Mouse (Mus musculus) hindbrain, embryonic 15.5 days (tissue): ENCODE results near the gene Sel1l3. TPM values are rescaled to one million over a fixed set of nuclear protein-coding genes. Genes with fewer than 3 reads are reported as not detected.

ENCODE experiments used
- ATAC-seq: fragments of 200-750 bp; cut with Nextera tagmentation; 2 replicates; pipeline ENCODE4 v1.8.0; 2017; ENCODE audit warnings: low read depth, moderate number of reproducible peaks, moderate TSS enrichment; ENCODE audit not compliant: low FRiP score
- H3K27ac ChIP-seq: fragments of 300-500 bp; sonication (generic); replicated peaks from 2 replicates; pipeline ENCODE4 v1.5.1; 2015; ENCODE audit warnings: mild to moderate bottlenecking, inconsistent platforms
- H3K27me3 ChIP-seq: fragments of 300-500 bp; sonication (generic); 2 replicates; pipeline ENCODE4 v1.6.1; 2015; ENCODE audit warnings: control low read depth, inconsistent platforms
- H3K36me3 ChIP-seq: fragments of 300-500 bp; sonication (generic); 2 replicates; pipeline ENCODE4 v1.6.1; 2015; ENCODE audit warnings: control low read depth, inconsistent platforms
- H3K4me1 ChIP-seq: fragments of 300-500 bp; sonication (generic); replicated peaks from 2 replicates; pipeline ENCODE4 v1.6.1; 2015; ENCODE audit warnings: control low read depth, inconsistent platforms
- H3K4me2 ChIP-seq: fragments of 300-500 bp; sonication (generic); 2 replicates; pipeline ENCODE4 v1.6.1; 2015; ENCODE audit warnings: moderate library complexity, mild to moderate bottlenecking, inconsistent platforms
- H3K4me3 ChIP-seq: fragments of 300-500 bp; sonication (generic); 2 replicates; pipeline ENCODE4 v1.5.1; 2015; ENCODE audit warnings: mild to moderate bottlenecking, inconsistent platforms
- H3K9ac ChIP-seq: fragments of 300-500 bp; sonication (generic); 2 replicates; pipeline ENCODE4 v1.6.1; 2015; ENCODE audit warnings: inconsistent platforms
- H3K9me3 ChIP-seq: fragments of 300-500 bp; sonication (generic); 2 replicates; pipeline ENCODE4 v1.6.1; 2016; ENCODE audit warnings: control low read depth, inconsistent platforms
- WGBS: fragments of 180-500 bp; shearing (Covaris S2); methylation state at CpG from one replicate; pipeline ENCODE4 v1.1.7; 2015; 5-methylcytosine and 5-hydroxymethylcytosine counted together
- polyA plus RNA-seq: library from polyadenylated mRNA; unstranded; fragments of >200 nt; fragmentation: Nextera tagmentation; extraction: Ambion mirVana; gene quantifications from 2 replicates; pipeline ENCODE4 v1.2.1, GENCODE M21; 2015

Sel1l3 gene
- polyA plus RNA-seq, 1 experiment from 2014 or later: 6.9 TPM

DNA sequence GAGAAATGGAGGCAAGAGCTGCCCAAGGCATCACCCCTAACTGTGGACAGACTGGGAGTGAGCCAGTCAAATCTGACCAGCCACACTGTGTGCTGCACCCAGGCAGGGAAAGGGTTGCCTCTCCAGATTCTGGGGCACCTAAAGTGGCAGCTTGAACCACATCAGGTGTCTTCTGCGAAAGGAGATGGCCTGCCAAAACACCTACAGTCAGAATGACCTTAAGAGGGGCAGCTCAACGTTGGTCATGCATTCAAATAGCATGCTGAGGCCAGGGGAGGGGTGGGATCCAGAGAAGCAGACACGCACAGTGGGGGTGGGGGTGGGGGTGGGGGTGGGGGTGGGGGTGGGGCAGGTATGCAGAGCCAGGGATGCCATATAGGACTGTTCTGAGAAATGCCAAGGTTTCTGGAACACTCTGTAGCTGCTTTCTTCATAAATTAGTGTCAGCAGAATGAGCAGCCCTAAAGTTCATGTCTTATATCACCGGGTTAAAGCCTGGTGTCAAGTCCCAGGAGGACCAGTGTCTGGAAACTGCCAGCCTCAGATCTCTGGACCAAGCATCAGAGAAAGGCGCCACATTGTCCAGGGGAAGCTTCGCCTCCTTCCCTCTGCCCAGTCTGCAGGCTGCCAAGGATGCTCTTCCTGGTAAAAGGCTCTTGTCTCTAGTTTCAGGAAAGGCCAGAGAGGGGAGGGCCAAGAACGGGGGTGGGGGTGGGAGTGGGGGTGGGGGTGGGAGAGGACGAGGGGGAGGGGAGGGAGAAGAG lies 65.4 kb downstream of the Sel1l3 start:
- no peaks in the 10 kb centered on the region for H3K9me3 ChIP-seq
- ATAC-seq: no peak
- H3K9ac ChIP-seq: no peak overlapping the region
- 60% methylated on average over 8 of the region's 8 CpGs for WGBS
- H3K27me3 ChIP-seq: no peaks in the 10 kb centered on the region
- no peak overlapping the region for H3K4me2 ChIP-seq
- peaks cover 5% of the 10 kb centered on the region for H3K36me3 ChIP-seq
- H3K4me1 ChIP-seq: peaks cover 6% of the 10 kb centered on the region; the same call in 1 of the 2 replicates
- no peak overlapping the region for H3K27ac ChIP-seq
- H3K4me3 ChIP-seq: no peak overlapping the region

DNA sequence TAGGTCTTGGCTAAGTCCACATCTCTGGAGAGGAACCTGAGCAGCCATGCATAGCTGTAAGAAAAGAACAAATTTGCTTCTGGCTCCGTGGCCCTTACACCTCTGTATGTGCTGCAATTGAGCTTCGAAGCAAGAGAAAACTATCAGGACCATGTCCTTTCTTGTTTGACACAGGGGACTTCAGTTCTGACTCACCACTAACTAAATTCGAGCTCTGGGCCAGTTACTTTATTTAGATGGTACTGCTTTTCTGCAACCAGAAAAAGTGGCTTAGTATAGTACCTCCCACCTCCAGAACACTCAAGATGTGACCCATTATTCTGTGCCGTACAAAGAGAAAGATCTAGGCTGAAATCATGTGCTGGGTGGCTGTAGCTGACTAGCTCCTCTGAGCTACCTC lies 66.3 kb downstream of the Sel1l3 start:
- H3K4me2 ChIP-seq: no peak overlapping the region
- H3K4me1 ChIP-seq: peaks cover 6% of the 10 kb centered on the region; the same call in 1 of the 2 replicates
- H3K9me3 ChIP-seq: no peaks in the 10 kb centered on the region
- no peak overlapping the region for H3K4me3 ChIP-seq
- ATAC-seq: no peak
- H3K27ac ChIP-seq: no peak overlapping the region
- 85% methylated on average over 4 of the region's 4 CpGs for WGBS
- H3K36me3 ChIP-seq: peaks cover 5% of the 10 kb centered on the region
- H3K27me3 ChIP-seq: no peaks in the 10 kb centered on the region
- H3K9ac ChIP-seq: no peak overlapping the region

DNA sequence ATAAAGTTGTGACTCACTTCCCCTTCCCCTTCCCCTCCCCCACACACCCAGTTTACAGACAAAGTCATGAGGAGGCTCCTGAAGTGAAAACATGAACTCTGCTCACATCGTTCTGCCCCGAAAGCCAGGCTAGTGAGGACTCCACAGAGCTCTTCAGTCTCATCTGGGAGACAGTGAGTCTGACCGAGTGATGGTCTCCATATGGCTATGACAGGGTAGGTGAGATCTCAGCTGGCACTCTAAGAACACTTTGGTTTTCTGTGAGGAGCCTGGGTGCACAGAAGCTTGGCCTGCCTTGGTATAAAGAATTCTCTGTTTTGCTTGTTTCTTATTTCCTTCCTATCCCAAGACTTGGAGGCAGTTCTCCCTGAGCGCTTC lies 67.1 kb downstream of the Sel1l3 start:
- Histone ChIP-seq H3K27ac (no peak overlapping the region), H3K9ac (no peak overlapping the region), H3K4me2 (no peak overlapping the region), H3K9me3 (no peaks in the 10 kb centered on the region), H3K27me3 (no peaks in the 10 kb centered on the region), H3K4me3 (no peak overlapping the region), H3K4me1 (peaks cover 6% of the 10 kb centered on the region; the same call in 1 of the 2 replicates), H3K36me3 (peaks cover 5% of the 10 kb centered on the region)
- no peak for ATAC-seq
- WGBS: 86% methylated on average over 4 of the region's 4 CpGs

DNA sequence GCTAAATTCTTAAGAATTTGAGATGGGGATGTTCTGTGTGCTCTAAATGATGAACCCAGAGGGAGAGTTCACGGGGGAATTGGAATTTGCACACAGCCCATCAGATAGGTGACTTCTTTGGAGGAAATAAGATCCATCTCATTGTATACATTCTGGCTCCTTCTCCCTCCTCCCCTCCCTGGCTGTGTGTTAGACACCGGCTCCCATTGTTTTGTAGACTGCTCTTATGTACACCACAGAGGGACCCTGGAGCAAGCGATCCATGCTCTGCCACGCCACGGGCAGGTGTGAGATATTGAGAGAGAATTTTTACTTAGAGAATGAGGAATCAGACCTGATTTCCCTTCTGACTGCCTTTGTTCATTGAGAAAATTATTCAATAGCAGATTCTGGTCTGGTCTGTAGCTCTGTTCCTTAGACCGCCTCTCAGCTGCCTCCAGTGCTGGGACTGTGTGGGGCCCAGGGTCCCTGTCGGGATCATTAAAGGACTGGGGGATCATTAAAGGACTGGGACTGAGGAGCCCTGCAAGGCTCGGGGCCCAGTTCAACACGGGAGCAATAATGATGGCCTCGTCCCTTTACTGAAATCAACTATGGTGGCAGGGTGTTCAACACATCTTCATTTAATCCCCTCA lies 67.6 kb downstream of the Sel1l3 start:
- no peak overlapping the region for H3K27ac ChIP-seq
- H3K36me3 ChIP-seq: peaks cover 5% of the 10 kb centered on the region
- 41% methylated on average over 10 of the region's 10 CpGs for WGBS
- no peaks in the 10 kb centered on the region for H3K9me3 ChIP-seq
- no peak overlapping the region for H3K4me2 ChIP-seq
- no peak for ATAC-seq
- no peak overlapping the region for H3K4me3 ChIP-seq
- no peaks in the 10 kb centered on the region for H3K27me3 ChIP-seq
- H3K4me1 ChIP-seq: peaks cover 6% of the 10 kb centered on the region; the same call in 1 of the 2 replicates
- H3K9ac ChIP-seq: no peak overlapping the region

DNA sequence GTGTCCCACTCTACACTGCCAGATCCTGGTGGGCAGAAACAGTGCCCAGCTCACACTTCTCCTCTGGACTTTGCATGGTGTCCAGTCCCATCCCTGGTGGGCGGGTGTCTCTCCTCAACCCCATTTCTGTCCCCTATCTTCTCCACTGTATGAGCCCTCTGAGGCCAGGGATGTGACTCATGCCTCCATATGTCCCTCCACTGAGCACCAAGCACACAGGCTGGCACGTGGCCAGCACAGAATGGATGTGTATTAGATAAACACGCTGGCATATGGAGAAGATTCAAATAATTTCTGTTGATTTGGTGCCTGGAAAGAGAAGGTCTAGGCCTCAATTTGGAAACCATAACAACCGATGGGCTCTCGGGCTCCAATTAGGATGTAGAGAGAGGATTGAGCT lies 71.1 kb downstream of the Sel1l3 start:
- Histone ChIP-seq H3K27me3 (no peaks in the 10 kb centered on the region), H3K4me1 (peaks cover 17% of the 10 kb centered on the region; the same call in 1 of the 2 replicates), H3K4me3 (no peak overlapping the region), H3K36me3 (peaks cover 5% of the 10 kb centered on the region), H3K9me3 (no peaks in the 10 kb centered on the region), H3K9ac (no peak overlapping the region), H3K4me2 (no peak overlapping the region), H3K27ac (no peak overlapping the region)
- no peak for ATAC-seq
- WGBS: 80% methylated on average over 5 of the region's 5 CpGs

DNA sequence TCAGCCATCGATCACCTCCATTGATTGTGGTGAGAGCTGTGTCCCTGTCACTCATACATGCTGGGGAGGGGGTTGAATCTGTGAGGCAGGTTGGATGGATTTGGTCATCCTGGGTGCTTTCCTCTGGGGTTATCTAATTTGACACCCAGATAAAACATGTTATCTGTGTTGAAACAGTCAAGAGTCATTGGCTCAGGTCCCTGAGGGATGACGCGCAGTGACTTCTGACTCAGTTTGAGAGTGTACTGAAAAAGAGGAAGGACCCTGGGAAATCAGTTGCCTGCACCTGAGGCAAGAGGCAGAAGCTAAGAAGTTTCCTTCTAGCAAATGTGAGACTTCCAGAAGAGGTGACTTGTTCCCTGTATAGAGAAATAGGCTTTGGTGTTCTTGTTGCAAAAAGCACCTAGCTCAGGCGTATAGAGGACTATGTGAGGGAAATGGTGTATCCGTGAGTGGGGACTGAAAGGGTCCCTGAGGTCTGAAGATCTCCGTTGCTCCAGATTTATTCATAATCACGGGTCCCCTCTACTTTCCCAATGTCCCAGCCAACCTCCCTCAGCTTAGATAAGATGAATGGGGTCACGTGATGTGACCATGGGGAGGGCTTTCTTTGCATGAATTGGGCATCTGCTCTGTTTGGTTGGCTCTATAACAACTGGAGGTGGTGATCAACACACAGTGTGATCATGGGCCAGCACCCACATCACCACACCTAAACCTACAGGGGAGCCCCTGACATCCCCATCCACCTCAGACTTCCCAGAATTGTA lies 73.4 kb downstream of the Sel1l3 start:
- Histone ChIP-seq H3K27me3 (no peaks in the 10 kb centered on the region), H3K27ac (no peak overlapping the region), H3K4me3 (no peak overlapping the region), H3K9me3 (no peaks in the 10 kb centered on the region), H3K4me2 (no peak overlapping the region), H3K9ac (no peak overlapping the region), H3K4me1 (0 out of 2 replicates have a peak, but pooled peaks cover 11% of the 10 kb centered on the region), H3K36me3 (peaks cover 5% of the 10 kb centered on the region)
- WGBS: 95% methylated on average over 8 of the region's 8 CpGs
- ATAC-seq: no peak

DNA sequence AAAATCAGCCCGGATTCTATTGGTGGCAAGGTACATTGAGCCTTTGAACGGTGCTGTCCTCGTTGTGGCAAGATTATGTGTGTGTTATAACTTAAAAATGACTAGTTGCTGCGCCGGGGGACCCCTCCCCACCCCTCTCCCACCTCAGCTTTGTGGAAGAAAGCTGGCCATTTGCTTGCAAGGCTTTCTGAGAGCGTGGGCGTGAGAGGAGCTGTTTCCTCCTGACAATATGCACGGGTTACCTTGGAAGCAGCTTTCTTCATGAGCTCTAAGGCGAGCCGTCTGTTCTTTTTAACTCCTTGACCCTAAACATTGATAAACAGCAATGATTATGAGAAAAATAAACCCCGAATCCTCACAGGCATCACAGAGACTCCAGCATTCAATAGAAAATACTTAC lies 74.2 kb downstream of the Sel1l3 start:
- H3K27ac ChIP-seq: no peak overlapping the region
- no peaks in the 10 kb centered on the region for H3K9me3 ChIP-seq
- no peak for ATAC-seq
- 0 out of 2 replicates have a peak, but pooled peaks cover 11% of the 10 kb centered on the region for H3K4me1 ChIP-seq
- 38% methylated on average over 11 of the region's 11 CpGs for WGBS
- no peaks in the 10 kb centered on the region for H3K27me3 ChIP-seq
- peaks cover 2% of the 10 kb centered on the region for H3K36me3 ChIP-seq
- H3K4me2 ChIP-seq: no peak overlapping the region
- no peak overlapping the region for H3K9ac ChIP-seq
- no peak overlapping the region for H3K4me3 ChIP-seq

DNA sequence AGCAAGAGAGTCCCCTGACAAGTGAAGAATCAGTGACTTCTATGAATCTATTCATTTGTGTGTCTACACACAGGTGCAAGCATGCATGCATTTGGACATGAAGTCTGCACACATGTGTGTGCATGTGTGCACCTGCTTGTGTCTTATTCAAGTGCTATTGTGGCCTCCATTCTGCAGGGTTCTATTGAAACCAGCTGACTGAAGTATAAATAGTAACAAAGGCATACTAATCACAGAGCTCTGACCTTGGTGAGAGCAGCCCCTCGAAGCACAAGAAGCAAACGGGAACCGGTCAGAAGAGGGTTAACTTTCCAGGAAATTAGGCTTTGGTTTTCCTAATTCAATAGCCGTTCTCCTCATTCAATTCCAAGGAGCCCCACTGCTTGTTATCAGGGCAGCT lies 74.6 kb downstream of the Sel1l3 start:
- 0 out of 2 replicates have a peak, but pooled peaks cover 11% of the 10 kb centered on the region for H3K4me1 ChIP-seq
- H3K9ac ChIP-seq: no peak overlapping the region
- no peak; the same call in 1 of the 2 replicates for ATAC-seq
- no peaks in the 10 kb centered on the region for H3K9me3 ChIP-seq
- no peaks in the 10 kb centered on the region for H3K36me3 ChIP-seq
- no peak overlapping the region for H3K27ac ChIP-seq
- H3K27me3 ChIP-seq: no peaks in the 10 kb centered on the region
- H3K4me3 ChIP-seq: no peak overlapping the region
- H3K4me2 ChIP-seq: no peak overlapping the region
- 26% methylated on average over 4 of the region's 4 CpGs for WGBS

DNA sequence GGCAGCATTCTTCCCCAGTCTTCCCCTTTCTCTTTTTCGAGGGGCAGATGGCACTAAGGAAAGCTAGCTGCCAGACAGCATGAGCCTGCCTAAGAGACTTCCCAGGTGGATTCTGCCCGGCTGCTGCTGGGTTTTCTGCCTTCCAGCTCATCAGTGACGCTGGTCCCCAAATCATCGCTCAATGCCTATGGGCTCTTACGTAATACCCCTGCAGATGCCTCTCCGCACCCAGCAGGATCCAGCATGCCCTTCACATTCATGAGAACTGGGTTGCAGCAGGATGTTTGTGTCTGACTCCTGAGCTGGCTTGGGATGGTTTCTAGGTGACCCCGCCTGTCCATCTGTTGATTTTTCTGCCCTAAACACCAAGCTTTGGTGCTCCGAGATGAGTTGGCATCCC lies 75.7 kb downstream of the Sel1l3 start:
- Histone ChIP-seq H3K36me3 (no peaks in the 10 kb centered on the region), H3K27me3 (no peaks in the 10 kb centered on the region), H3K4me2 (no peak overlapping the region), H3K9me3 (no peaks in the 10 kb centered on the region), H3K4me3 (no peak overlapping the region), H3K27ac (no peak overlapping the region), H3K9ac (no peak overlapping the region), H3K4me1 (0 out of 2 replicates have a peak, but pooled peaks cover 11% of the 10 kb centered on the region)
- ATAC-seq: no peak
- 63% methylated on average over 8 of the region's 8 CpGs for WGBS

DNA sequence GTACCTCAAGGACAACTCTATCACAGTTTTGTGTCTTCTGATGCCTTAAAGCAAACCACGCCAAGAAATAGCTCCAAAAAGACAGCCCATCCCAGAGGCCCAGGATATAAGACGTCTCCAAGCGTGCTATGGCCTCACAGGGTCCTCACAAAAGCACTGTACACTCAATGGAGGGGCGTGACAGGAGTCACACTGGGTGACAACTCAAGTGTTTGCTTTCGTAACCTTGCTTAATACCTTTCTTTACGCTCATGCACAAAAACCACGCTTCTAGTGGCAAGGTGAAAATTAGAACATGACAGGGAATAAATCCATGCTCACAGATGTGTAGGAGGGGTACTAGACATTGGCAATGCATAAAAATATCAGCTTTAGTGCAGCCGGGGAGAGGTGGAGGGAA lies 77.7 kb downstream of the Sel1l3 start:
- no peaks in the 10 kb centered on the region for H3K9me3 ChIP-seq
- ATAC-seq: no peak
- WGBS: 75% methylated on average over 8 of the region's 8 CpGs

DNA sequence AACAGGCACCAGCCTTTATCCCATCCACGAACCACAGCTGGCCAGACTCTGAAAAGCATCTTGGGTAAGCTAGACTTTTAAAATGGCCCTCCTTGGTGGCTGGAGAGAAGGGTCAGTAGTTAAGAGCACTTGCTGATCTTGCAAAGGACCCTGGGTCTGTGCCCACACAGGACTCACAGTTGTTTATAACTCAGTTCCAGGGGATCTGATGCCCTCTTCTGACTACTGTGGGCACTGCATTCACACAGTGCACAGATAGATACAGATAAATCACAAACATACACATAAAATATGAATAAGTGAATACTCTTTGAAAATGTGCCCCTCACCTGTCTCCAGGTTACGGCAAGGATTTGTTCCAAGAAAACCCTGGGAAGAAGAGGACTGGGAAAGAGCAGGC lies 79.7 kb downstream of the Sel1l3 start:
- H3K4me3 ChIP-seq: no peak overlapping the region
- ATAC-seq: no peak
- 88% methylated on average over 2 of the region's 2 CpGs for WGBS

More for the DNA sequence above, 77.7 kb downstream of the Sel1l3 start:
- no peak overlapping the region for H3K9ac ChIP-seq
- H3K4me2 ChIP-seq: no peak overlapping the region
- no peaks in the 10 kb centered on the region for H3K36me3 ChIP-seq
- no peaks in the 10 kb centered on the region for H3K27me3 ChIP-seq
- 0 out of 2 replicates have a peak, but pooled peaks cover 11% of the 10 kb centered on the region for H3K4me1 ChIP-seq
- no peak overlapping the region for H3K27ac ChIP-seq
- H3K4me3 ChIP-seq: no peak overlapping the region

DNA sequence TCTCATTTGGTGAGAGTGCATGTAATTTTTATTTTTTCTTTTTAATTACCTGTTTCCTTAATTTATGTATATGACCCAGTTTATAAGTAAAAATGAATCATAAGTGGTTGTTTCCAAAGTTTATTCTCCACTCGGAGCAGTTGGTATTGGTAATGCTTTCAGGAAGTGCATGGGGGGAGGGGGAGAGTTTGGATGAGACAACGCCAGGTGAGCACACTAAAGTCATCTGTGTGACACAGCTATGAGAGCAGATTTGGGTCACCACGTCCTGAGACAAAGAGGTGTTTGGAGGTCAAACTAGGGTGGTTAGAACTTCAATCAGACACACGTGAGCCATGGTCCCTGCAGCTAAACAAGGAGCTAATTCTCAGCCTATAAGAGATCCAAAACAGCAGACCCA lies 89.0 kb downstream of the Sel1l3 start:
- 72% methylated on average over 4 of the region's 4 CpGs for WGBS
- no peak overlapping the region for H3K27ac ChIP-seq
- H3K4me1 ChIP-seq: 0 out of 2 replicates have a peak, but pooled peaks cover 15% of the 10 kb centered on the region
- no peaks in the 10 kb centered on the region for H3K36me3 ChIP-seq
- H3K9ac ChIP-seq: no peak overlapping the region
- no peak overlapping the region for H3K4me3 ChIP-seq
- no peak for ATAC-seq
- no peak overlapping the region for H3K4me2 ChIP-seq
- H3K27me3 ChIP-seq: no peaks in the 10 kb centered on the region
- no peaks in the 10 kb centered on the region for H3K9me3 ChIP-seq

More for the DNA sequence above, 79.7 kb downstream of the Sel1l3 start:
- Histone ChIP-seq H3K4me2 (no peak overlapping the region), H3K36me3 (no peaks in the 10 kb centered on the region), H3K9me3 (no peaks in the 10 kb centered on the region), H3K27me3 (no peaks in the 10 kb centered on the region), H3K9ac (no peak overlapping the region), H3K27ac (no peak overlapping the region), H3K4me1 (0 out of 2 replicates have a peak, but pooled peaks cover 5% of the 10 kb centered on the region)
